Mouse (Mus musculus) myocyte (in vitro differentiated cells): Measurements from ENCODE around the gene Cd72.

ENCODE experiments used
- CEBPB ChIP-seq: IDR thresholded peaks from 2 replicates; pipeline ENCODE4 v1.6.1; 2011; ENCODE audit warnings: mild to moderate bottlenecking, moderate library complexity; ENCODE audit not compliant: poor library complexity, insufficient read depth, severe bottlenecking
- E2F4 ChIP-seq: IDR thresholded peaks from one replicate; pipeline ENCODE4 v1.6.1; 2011; ENCODE audit warnings: mild to moderate bottlenecking, control low read depth, moderate library complexity; ENCODE audit not compliant: insufficient read depth
- MAX ChIP-seq: IDR thresholded peaks from one replicate; pipeline ENCODE4 v1.6.1; 2011; ENCODE audit warnings: low read depth, mild to moderate bottlenecking, control low read depth
- MYOD1 ChIP-seq, 3 experiments: IDR thresholded peaks; one replicate each; pipeline ENCODE4 v1.6.1; 2011; ENCODE audit warnings: control low read depth in 2 of 3, low read depth in 2 of 3, mild to moderate bottlenecking in 2 of 3, moderate library complexity in 1 of 3; ENCODE audit not compliant: insufficient read length in 2 of 3, control insufficient read depth in 1 of 3
- MYOG ChIP-seq, 3 experiments: IDR thresholded peaks; one replicate each; pipeline ENCODE4 v1.6.1; 2011; ENCODE audit warnings: control low read depth in 2 of 3, low read depth in 2 of 3, mild to moderate bottlenecking in 2 of 3; ENCODE audit not compliant: insufficient read length in 2 of 3, control insufficient read depth in 1 of 3, insufficient read depth in 1 of 3
- POLR2A ChIP-seq: IDR thresholded peaks from one replicate; pipeline ENCODE4 v1.6.1; 2011; ENCODE audit warnings: low read depth, mild to moderate bottlenecking, control low read depth, moderate library complexity; ENCODE audit not compliant: insufficient read length
- POLR2AphosphoS2 ChIP-seq: IDR thresholded peaks from one replicate; pipeline ENCODE4 v1.6.1; 2011; ENCODE audit warnings: low read depth, control low read depth; ENCODE audit not compliant: insufficient read length
- REST ChIP-seq: IDR thresholded peaks from one replicate; pipeline ENCODE4 v1.6.1; 2011; ENCODE audit warnings: mild to moderate bottlenecking, control low read depth, moderate library complexity; ENCODE audit not compliant: insufficient read depth, insufficient read length
- SRF ChIP-seq: IDR thresholded peaks from one replicate; pipeline ENCODE4 v1.6.1; 2011; ENCODE audit warnings: low read depth; ENCODE audit not compliant: control insufficient read depth, insufficient read length
- TCF12 ChIP-seq: IDR thresholded peaks from one replicate; pipeline ENCODE4 v1.6.1; 2011; ENCODE audit warnings: mild to moderate bottlenecking, control low read depth; ENCODE audit not compliant: poor library complexity, insufficient read depth, severe bottlenecking
- TCF3 ChIP-seq: IDR thresholded peaks from one replicate; pipeline ENCODE4 v1.6.1; 2011; ENCODE audit warnings: low read depth, control low read depth; ENCODE audit not compliant: insufficient read length
- USF1 ChIP-seq: IDR thresholded peaks from one replicate; pipeline ENCODE4 v1.6.1; 2011; ENCODE audit warnings: low read depth, mild to moderate bottlenecking, control low read depth, moderate library complexity

DNA sequence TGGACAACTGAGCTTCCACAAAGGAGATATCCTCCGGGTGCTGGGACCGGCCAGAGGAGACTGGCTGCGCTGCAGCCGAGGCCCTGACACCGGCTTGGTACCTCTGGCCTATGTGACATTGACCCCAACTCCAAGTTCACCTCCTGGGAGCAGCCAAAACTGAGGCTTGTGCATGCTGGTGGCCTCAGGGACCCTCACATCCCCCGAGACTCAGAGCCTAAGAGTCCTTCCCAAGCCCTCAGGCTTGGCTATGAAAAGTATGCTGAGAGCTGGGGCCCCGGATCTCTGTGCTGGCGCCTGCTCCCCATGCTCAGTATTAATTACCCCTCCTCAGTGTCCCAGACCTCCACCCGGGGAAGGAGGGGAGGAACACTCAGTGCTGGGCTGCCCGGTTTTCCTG lies 27.9 kb downstream of the Cd72 start:
- TF ChIP-seq CEBPB, result no peak
- no peak for TF ChIP-seq POLR2AphosphoS2
- no peak for TF ChIP-seq MAX
- TF ChIP-seq POLR2A, result no peak
- no peak for TF ChIP-seq E2F4
- TF ChIP-seq USF1, result no peak
- no peak for TF ChIP-seq TCF12
- no peak for TF ChIP-seq REST
- TF ChIP-seq MYOD1 (IDR thresholded peaks at IDR 0.05; ENCODE audit: control insufficient read depth in 1 of 3, insufficient read length in 2 of 3, low read depth in 2 of 3), result no peak
- no peak for TF ChIP-seq TCF3
- TF ChIP-seq MYOG (IDR thresholded peaks at IDR 0.05; ENCODE audit: control insufficient read depth in 1 of 3, insufficient read depth in 1 of 3, insufficient read length in 2 of 3, low read depth in 2 of 3), result no peak
- TF ChIP-seq SRF, result no peak
